Mouse (Mus musculus) small intestine, adult 2 months (tissue): ENCODE measurements around the gene Cybc1.

ENCODE experiments used
- CTCF ChIP-seq: fragments of 200-500 bp; IDR thresholded peaks from 2 replicates; pipeline ENCODE4 v1.5.1; 2012; ENCODE audit warnings: low read depth, mild to moderate bottlenecking, control low read depth, inconsistent platforms, low read length, moderate library complexity, mixed read lengths; ENCODE audit not compliant: insufficient replicate concordance, insufficient read length; ENCODE audit errors: extremely low read depth
- POLR2A ChIP-seq: fragments of 200-500 bp; IDR thresholded peaks from 2 replicates; pipeline ENCODE4 v1.6.1; 2012; ENCODE audit warnings: low read depth, mild to moderate bottlenecking, control low read depth, inconsistent platforms, low read length, moderate library complexity

DNA sequence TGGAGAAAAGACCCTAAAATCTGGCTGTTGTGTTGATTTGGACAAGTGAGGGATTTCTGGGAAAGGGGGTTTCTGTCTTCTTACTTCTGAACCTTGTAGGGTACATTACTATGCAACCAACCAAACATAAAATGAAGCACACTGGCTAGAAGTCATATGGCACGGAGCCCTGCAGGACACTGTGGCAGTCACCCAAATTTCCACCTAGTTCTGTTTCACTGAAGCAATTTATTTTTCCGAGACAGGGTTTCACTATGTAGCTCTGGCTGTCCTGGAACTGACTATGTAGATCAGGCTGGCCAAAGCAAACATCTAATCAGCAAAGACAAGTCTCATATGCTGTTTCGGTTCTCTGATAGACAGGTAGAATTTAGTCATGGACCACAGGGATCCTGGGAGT lies 39.4 kb downstream of the Cybc1 start:
- TF ChIP-seq CTCF (no peak), POLR2A (no peak)
